In the genomic region with DNA sequence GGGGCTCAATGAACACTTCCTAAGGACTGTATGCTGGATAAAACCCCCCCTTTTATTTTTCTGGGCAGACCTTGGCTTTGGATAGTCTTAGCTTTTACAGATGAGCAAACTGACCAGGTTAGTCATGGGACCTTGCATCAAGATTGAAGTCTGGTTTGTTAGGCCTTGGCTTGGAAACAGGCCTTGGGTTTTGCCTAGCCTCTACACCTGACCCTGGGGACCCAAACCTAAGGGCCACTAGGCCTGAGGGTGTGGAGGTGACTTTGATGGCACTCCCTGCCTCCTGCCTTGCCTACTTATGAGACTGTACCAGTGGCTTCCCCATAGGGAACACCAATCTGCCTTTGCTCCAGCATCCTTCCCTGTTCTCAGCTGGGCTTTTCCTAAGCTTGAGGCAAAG, we compare ENCODE assay signal across 19 mouse cellular contexts. TPM values are rescaled to one million over a fixed set of nuclear protein-coding genes. Genes with fewer than 3 reads are reported as not detected.
"Had no signal": no experiment of that assay in that cellular context is flagged by ENCODE, and none has a peak within 500 bp of the region (broad histone marks: within the 10 kb centered on the region; RNA-seq: fewer than 3 reads in every experiment).

No protein-coding gene starts in this region.

- H3K27me3 ChIP-seq: neural tube, embryonic 12.5 days; neural tube, embryonic 13.5 days; neural tube, embryonic 15.5 days; stomach, embryonic 15.5 days had no signal

- H3K9ac ChIP-seq: neural tube, embryonic 12.5 days; neural tube, embryonic 13.5 days; neural tube, embryonic 15.5 days; stomach, embryonic 15.5 days had no signal

- H3K27ac ChIP-seq: neural tube, embryonic 12.5 days; neural tube, embryonic 13.5 days; neural tube, embryonic 15.5 days; stomach, embryonic 15.5 days; stomach, postnatal 0 days had no signal

- H3K9me3 ChIP-seq: neural tube, embryonic 12.5 days; neural tube, embryonic 13.5 days; neural tube, embryonic 15.5 days; stomach, embryonic 15.5 days had no signal

- DNase-seq: retina, postnatal 1 day; right cerebral cortex, adult 18-20 months; right cerebral cortex, postnatal 14 days; right cerebral cortex, postnatal 25 days; right cerebral cortex, postnatal 4 days; spleen, adult 18-20 months; thymus, adult 18-20 months; thymus, adult 2 months; thymus, postnatal 14 days; thymus, postnatal 25 days; thymus, postnatal 4 days had no signal

- H3K4me3 ChIP-seq: neural tube, embryonic 12.5 days; neural tube, embryonic 13.5 days; neural tube, embryonic 15.5 days; stomach, embryonic 15.5 days had no signal

- H3K36me3 ChIP-seq: neural tube, embryonic 12.5 days; neural tube, embryonic 13.5 days; neural tube, embryonic 15.5 days; stomach, embryonic 15.5 days had no signal

- H3K4me2 ChIP-seq: neural tube, embryonic 12.5 days; neural tube, embryonic 13.5 days; neural tube, embryonic 15.5 days; stomach, embryonic 15.5 days had no signal

- H3K4me1 ChIP-seq: neural tube, embryonic 12.5 days; neural tube, embryonic 13.5 days; neural tube, embryonic 15.5 days had no signal

RNA-seq across cellular contexts. Expression of a gene that starts 38.5 kb away (rescaled TPM):
- total RNA-seq: neutrophil, adult 5-6 weeks had no signal
- polyA plus RNA-seq: neural tube, embryonic 12.5 days; neural tube, embryonic 13.5 days; neural tube, embryonic 14.5 days; neural tube, embryonic 15.5 days; small intestine, adult 2 months had no signal
